8 mouse cellular contexts compared by ENCODE assay signal in the genomic region with DNA sequence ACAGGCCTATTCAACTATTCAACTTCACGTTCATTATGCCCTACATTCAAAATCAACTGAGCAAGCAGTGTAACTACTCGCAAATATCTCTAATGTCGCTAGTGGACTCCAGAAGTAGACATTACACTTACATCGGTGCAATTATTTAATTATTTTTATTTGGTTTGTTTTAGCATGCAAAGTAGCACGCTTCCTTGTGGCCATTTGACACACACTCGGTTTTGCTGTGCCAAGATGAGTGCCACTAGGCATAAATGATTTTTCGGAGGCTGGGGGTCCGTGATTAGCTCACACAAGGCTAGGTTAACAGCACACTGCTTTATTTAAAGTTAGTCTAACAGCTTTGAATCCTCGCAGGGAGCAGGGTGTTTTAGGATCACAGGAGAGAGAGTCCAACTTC. TPM values are rescaled to one million over a fixed set of nuclear protein-coding genes. Genes with fewer than 3 reads are reported as not detected.
DNase-seq lines count a peak whose midpoint lies in the region; ATAC-seq and TF ChIP-seq lines count a peak whose summit lies in the region.

No protein-coding gene starts in this region.

- no peaks in the 10 kb centered on the region for H3K27me3 ChIP-seq in heart, postnatal 0 days (ENCODE audit: control insufficient read depth, insufficient read depth, low read length)
- H3K27me3 ChIP-seq in hindbrain, embryonic 11.5 days (ENCODE audit: control insufficient read depth, insufficient read depth, low read length), result no peaks in the 10 kb centered on the region
- H3K27me3 ChIP-seq in megakaryocyte, embryonic 14.5 days (replicated peaks), result no peaks in the 10 kb centered on the region

- WGBS in heart, postnatal 0 days, result 20% methylated on average over 9 of the region's 9 CpGs
- 32% methylated on average over 9 of the region's 9 CpGs for WGBS in hindbrain, embryonic 11.5 days

- no peak for TF ChIP-seq CTCF in heart, postnatal 0 days (IDR thresholded peaks at IDR 0.05; ENCODE audit: low read depth)

- no peaks in the 10 kb centered on the region for H3K9me3 ChIP-seq in heart, postnatal 0 days (replicated peaks; ENCODE audit: control insufficient read depth, low read length)
- H3K9me3 ChIP-seq in hindbrain, embryonic 11.5 days (ENCODE audit: control insufficient read depth, low read length), result no peaks in the 10 kb centered on the region
- no peaks in the 10 kb centered on the region for H3K9me3 ChIP-seq in megakaryocyte, embryonic 14.5 days

- 0 out of 2 replicates have a peak, but pooled peaks cover 3% of the 10 kb centered on the region for H3K4me1 ChIP-seq in heart, postnatal 0 days (ENCODE audit: control insufficient read depth, insufficient read depth)
- no peaks in the 10 kb centered on the region for H3K4me1 ChIP-seq in hindbrain, embryonic 11.5 days (replicated peaks; ENCODE audit: control insufficient read depth, insufficient read depth, low read length)
- H3K4me1 ChIP-seq in megakaryocyte, embryonic 14.5 days, result 0 out of 2 replicates have a peak, but pooled peaks cover 4% of the 10 kb centered on the region

- peak overlapping the region; percentile 72 for H3K27ac ChIP-seq in heart, postnatal 0 days (ENCODE audit: low read depth)
- H3K27ac ChIP-seq in hindbrain, embryonic 11.5 days (ENCODE audit: low read depth, low read length), result no peak overlapping the region; the same call in 1 of the 2 replicates

- H3K4me2 ChIP-seq in heart, postnatal 0 days (ENCODE audit: low read depth, low read length), result peak overlapping the region; percentile 80
- peak overlapping the region; percentile 43 for H3K4me2 ChIP-seq in hindbrain, embryonic 11.5 days (replicated peaks; ENCODE audit: low read depth, low read length)

- no peaks in the 10 kb centered on the region for H3K36me3 ChIP-seq in heart, postnatal 0 days (replicated peaks; ENCODE audit: control insufficient read depth, insufficient read depth, low read length)
- H3K36me3 ChIP-seq in hindbrain, embryonic 11.5 days (ENCODE audit: control insufficient read depth, insufficient read depth, low read length), result no peaks in the 10 kb centered on the region
- H3K36me3 ChIP-seq in megakaryocyte, embryonic 14.5 days (replicated peaks; ENCODE audit: low read length), result peaks cover 6% of the 10 kb centered on the region

- H3K9ac ChIP-seq in heart, postnatal 0 days (replicated peaks; ENCODE audit: low read depth, low read length), result peak overlapping the region; percentile 76
- H3K9ac ChIP-seq in hindbrain, embryonic 11.5 days (ENCODE audit: low read depth, low read length), result peak overlapping the region; percentile 69

- peak; percentile 15 for DNase-seq in heart, postnatal 0 days (ENCODE audit: low spot score)
- no peak for DNase-seq in heart, adult 11 months
- peak; percentile 24 for DNase-seq in MEL-GATA-1-ER (ENCODE audit: extremely low read depth, low read depth)
- DNase-seq in hindbrain, embryonic 11.5 days (ENCODE audit: low spot score), result no peak
- DNase-seq in embryo, embryonic 10 days (ENCODE audit: low spot score), result no peak
- DNase-seq in frontal cortex, postnatal 10 days (ENCODE audit: low spot score in 2 of 2), result no peak
- no peak for DNase-seq in thymus, adult 18-20 months

- peak overlapping the region; percentile 64 for H3K4me3 ChIP-seq in heart, postnatal 0 days (ENCODE audit: low read depth, low read length)
- peak overlapping the region; percentile 60 for H3K4me3 ChIP-seq in hindbrain, embryonic 11.5 days (ENCODE audit: low read depth, low read length)
- peak overlapping the region; percentile 93 for H3K4me3 ChIP-seq in megakaryocyte, embryonic 14.5 days (replicated peaks)

- ATAC-seq in heart, postnatal 0 days (ENCODE audit: insufficient read depth, low read depth), result peak; percentile 36
- ATAC-seq in hindbrain, embryonic 11.5 days (ENCODE audit: low FRiP score), result peak; percentile 10

- no peak for TF ChIP-seq EP300 in heart, postnatal 0 days (IDR thresholded peaks at IDR 0.05; ENCODE audit: low read depth)

RNA-seq across cellular contexts. Expression of a gene that starts 0.4 kb away (rescaled TPM):
- total RNA-seq in heart, postnatal 0 days (2014; rRNA removed; ENCODE audit: low replicate concordance), result 9.0 and 26.9 TPM in 2 replicates
- polyA plus RNA-seq in heart, postnatal 0 days (2015; fragmentation: Nextera tagmentation; extraction: Ambion mirVana), result 37.3 and 39.2 TPM in 2 replicates
- polyA plus RNA-seq in hindbrain, embryonic 11.5 days (2014; fragmentation: Nextera tagmentation; extraction: Ambion mirVana), result 45.9 and 47.8 TPM in 2 replicates
- not detected in 2 replicates for polyA plus RNA-seq in megakaryocyte, embryonic 14.5 days (2012; ENCODE audit: insufficient read depth, low replicate concordance)

RNA-seq across cellular contexts. Expression of a gene that starts 34.7 kb away (rescaled TPM):
- total RNA-seq in heart, postnatal 0 days (2014; rRNA removed; ENCODE audit: low replicate concordance), result not detected in 2 replicates
- polyA plus RNA-seq in heart, postnatal 0 days (2015; fragmentation: Nextera tagmentation; extraction: Ambion mirVana), result not detected in 2 replicates
- polyA plus RNA-seq in hindbrain, embryonic 11.5 days (2014; fragmentation: Nextera tagmentation; extraction: Ambion mirVana), result not detected in 2 replicates
- not detected in 2 replicates for polyA plus RNA-seq in megakaryocyte, embryonic 14.5 days (2012; ENCODE audit: insufficient read depth, low replicate concordance)

Comparison
In these comparisons a context has a peak if more than half of its experiments do, and no peak if none do; other contexts are left out.
1. DNase-seq: peak in heart, postnatal 0 days (single experiment) and MEL-GATA-1-ER (single experiment); none in heart, adult 11 months (single experiment), hindbrain, embryonic 11.5 days (single experiment), embryo, embryonic 10 days (single experiment), frontal cortex, postnatal 10 days (0 of 2) and thymus, adult 18-20 months (0 of 2).
2. RNA of a gene that starts 0.4 kb away (polyA plus RNA-seq): 45.9 to 47.8 TPM in hindbrain, embryonic 11.5 days and 37.3 to 39.2 TPM in heart, postnatal 0 days; not detected in megakaryocyte, embryonic 14.5 days; every median in the first group is over 10 times any median in the second.
3. Peak in every context shown above with its lines, with median percentiles within 50 percentile points of each other: H3K4me3 ChIP-seq.